Mouse (Mus musculus) cerebellum, adult 2 months (tissue): Measurements from ENCODE around the gene Zfp518b. TPM values are rescaled to one million over a fixed set of nuclear protein-coding genes. Genes with fewer than 3 reads are reported as not detected.

Source experiments
- DNase-seq, 2 experiments: peaks; one replicate each; pipeline ENCODE4 v3.0.0; 2021
- H3K27ac ChIP-seq: fragments of 200-500 bp; 2 replicates; pipeline ENCODE4 v1.5.1; 2012; ENCODE audit warnings: low read length, control low read depth, inconsistent platforms; ENCODE audit not compliant: insufficient read depth
- H3K27me3 ChIP-seq: fragments of 200-500 bp; 2 replicates; pipeline ENCODE4 v1.6.1; 2012; ENCODE audit warnings: inconsistent platforms, mild to moderate bottlenecking, low read length, moderate library complexity; ENCODE audit not compliant: control insufficient read depth, insufficient read depth
- H3K4me1 ChIP-seq: fragments of 200-500 bp; 2 replicates; pipeline ENCODE4 v1.6.1; 2011; ENCODE audit warnings: low read length; ENCODE audit not compliant: control insufficient read depth, insufficient read depth
- H3K4me3 ChIP-seq: fragments of 200-500 bp; replicated peaks from 2 replicates; pipeline ENCODE3; 2011; ENCODE audit warnings: mild to moderate bottlenecking, low read depth, low read length, control low read depth; ENCODE audit not compliant: insufficient read depth
- CTCF ChIP-seq: fragments of 200-500 bp; IDR thresholded peaks from 2 replicates; pipeline ENCODE4 v1.5.1; 2011; ENCODE audit warnings: low read depth, mild to moderate bottlenecking, control low read depth, low read length, moderate library complexity, borderline replicate concordance; ENCODE audit not compliant: insufficient read depth
- POLR2A ChIP-seq: fragments of 200-500 bp; IDR thresholded peaks from 2 replicates; pipeline ENCODE4 v1.6.1; 2011; ENCODE audit warnings: low read length, control low read depth, borderline replicate concordance; ENCODE audit not compliant: insufficient read depth
- WGBS: fragments of 180-500 bp; shearing (Covaris S2); methylation state at CpG from one replicate; pipeline ENCODE4 v1.1.7; 2018; 5-methylcytosine and 5-hydroxymethylcytosine counted together
- polyA plus RNA-seq: library from polyadenylated mRNA; depleted of rRNA; stranded (reverse); fragments of >200 nt; gene quantifications from 2 replicates; pipeline ENCODE4 v1.2.3, GENCODE M21; 2012

Zfp518b gene
- polyA plus RNA-seq, 1 experiment = 5.6 TPM

DNA sequence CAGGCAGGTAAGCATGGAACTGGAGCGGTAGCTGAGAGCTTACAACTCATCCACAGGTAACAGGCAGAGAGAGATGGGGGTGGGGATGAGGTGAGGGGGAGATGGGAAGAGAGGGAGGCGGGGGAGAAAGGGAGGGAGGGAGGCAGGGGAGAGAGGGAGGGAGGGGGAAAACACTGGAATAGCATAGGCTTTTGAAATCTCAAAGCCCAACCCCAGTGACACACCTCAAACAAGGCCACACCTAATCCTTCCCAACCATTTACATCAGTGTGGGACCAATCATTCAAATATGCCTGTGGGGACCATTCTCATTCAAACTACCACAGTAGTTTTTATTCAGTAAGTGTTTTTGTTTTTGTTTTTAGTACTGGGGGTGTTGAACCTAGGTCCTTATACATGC is 31.5 kb downstream of the Zfp518b start:
- H3K27me3 ChIP-seq = no peaks in the 10 kb centered on the region
- H3K4me3 ChIP-seq = no peak overlapping the region
- no peak for DNase-seq
- H3K27ac ChIP-seq = no peak overlapping the region
- peaks cover 4% of the 10 kb centered on the region for H3K4me1 ChIP-seq
- TF ChIP-seq CTCF (no peak), POLR2A (no peak)
- 92% methylated on average over 2 of the region's 2 CpGs for WGBS

- Histone ChIP-seq H3K27me3 (no peaks in the 10 kb centered on the region), H3K27ac (no peak overlapping the region), H3K4me3 (no peak overlapping the region), H3K4me1 (peaks cover 4% of the 10 kb centered on the region)
- 42% methylated on average over 5 of the region's 5 CpGs for WGBS
- TF ChIP-seq POLR2A (no peak), CTCF (no peak)
- DNase-seq = no peak
Observed at GRCm38 (mm10) chr5:38651455-38651854, 33.2 kb downstream of the Zfp518b start.

DNA sequence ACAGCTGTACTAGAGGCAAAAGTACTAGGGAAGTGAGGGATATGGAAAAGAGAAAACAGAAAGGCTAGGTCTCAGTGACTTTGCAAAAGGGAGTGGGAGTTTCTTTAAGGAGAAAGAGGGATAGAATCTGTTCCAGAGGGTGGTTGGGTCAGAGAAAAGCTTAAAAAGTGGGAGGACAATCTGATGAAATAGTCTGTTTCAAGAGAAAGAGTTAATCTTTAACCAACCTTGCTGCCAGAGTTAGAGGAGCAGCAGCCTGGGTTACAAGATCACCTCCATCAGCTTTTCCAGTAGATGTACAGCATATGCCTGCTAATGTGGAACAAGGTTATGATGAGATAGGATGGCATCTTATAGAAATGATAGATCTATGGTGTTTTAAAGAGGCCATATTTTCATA is 43.1 kb downstream of the Zfp518b start:
- peaks cover 3% of the 10 kb centered on the region; the same call in 1 of the 2 replicates for H3K4me1 ChIP-seq
- H3K27ac ChIP-seq = no peak overlapping the region
- no peak overlapping the region for H3K4me3 ChIP-seq
- TF ChIP-seq CTCF (no peak), POLR2A (no peak)
- H3K27me3 ChIP-seq = no peaks in the 10 kb centered on the region
- no peak for DNase-seq

GRCm38 (mm10) chr5:38636301-38636749 is 48.3 kb downstream of the Zfp518b start:
- Histone ChIP-seq H3K27me3 (no peaks in the 10 kb centered on the region), H3K4me1 (peaks cover 17% of the 10 kb centered on the region), H3K4me3 (no peak overlapping the region), H3K27ac (peak overlapping the region; percentile 60; the same call in 1 of the 2 replicates)
- TF ChIP-seq POLR2A = no peak
- TF ChIP-seq CTCF = no peak
- WGBS = 3% methylated on average over 5 of the region's 5 CpGs
- peak; percentile 75 to 89 for DNase-seq

DNA sequence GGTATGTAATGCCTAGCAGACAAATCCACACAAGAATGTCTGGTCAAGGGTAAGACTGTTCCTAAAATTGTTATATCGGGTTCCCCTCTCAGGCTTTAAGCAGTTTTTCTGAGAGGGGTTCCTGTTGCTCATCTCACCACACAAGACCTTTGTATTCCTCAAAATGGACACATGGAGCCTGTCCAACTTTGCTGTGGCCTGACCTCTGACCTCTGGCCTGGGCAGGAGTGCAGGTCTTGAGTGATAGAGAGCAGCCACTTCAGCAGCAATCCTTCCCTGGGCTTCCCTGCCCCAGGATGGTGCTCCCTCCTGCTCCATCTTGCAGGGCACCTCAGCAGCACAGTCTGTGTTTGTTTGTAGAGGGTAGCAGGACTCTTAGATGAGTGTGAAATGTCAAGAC is 48.9 kb downstream of the Zfp518b start:
- H3K27me3 ChIP-seq = no peaks in the 10 kb centered on the region
- peak overlapping the region; percentile 60; the same call in 1 of the 2 replicates for H3K27ac ChIP-seq
- peaks cover 17% of the 10 kb centered on the region for H3K4me1 ChIP-seq
- H3K4me3 ChIP-seq = no peak overlapping the region
- TF ChIP-seq POLR2A = no peak
- TF ChIP-seq CTCF = no peak
- DNase-seq = peak in 1 of 2 experiments; percentile 33
- 94% methylated on average over 1 of the region's 1 CpGs for WGBS

DNA sequence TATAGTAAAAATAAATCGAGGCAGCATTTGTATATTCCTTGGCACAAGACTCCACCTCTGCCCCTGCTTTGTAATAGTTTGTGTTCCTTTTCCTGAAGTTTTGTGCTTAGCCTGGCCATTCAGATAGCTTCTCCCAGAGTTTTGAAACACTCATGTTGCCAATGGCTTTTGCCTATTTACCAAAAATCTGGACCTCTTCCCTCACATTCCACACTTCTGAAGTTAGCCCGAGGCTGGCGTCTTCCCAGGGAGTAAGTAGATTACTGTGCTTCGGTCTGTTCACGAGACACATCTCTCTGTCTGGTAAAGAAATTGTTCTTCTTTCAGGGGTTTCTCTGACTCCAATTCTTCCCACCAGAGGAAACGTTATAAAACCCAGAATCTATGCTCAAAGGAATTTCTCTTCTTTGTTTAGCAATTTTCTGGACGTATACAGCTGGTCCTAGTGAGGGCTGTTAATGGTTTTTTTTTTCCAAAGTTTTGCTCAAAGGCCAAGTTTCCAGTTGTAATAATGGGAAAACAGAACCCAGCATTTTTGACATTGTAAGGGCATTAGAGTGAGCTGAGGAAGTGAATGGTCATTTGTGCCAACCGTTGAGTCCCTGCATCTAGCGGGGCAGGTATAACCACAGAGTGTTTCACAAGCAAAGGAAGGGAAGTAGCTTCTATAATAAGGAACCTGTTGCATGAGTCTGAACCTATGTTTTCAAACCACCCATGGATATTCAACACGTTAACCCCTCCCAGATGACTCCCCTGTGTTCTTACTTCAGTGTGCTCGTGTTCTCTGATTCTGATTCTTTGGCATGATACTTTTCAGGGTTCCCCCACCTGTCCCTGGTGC is 50.1 kb downstream of the Zfp518b start:
- 83% methylated on average over 11 of the region's 11 CpGs for WGBS
- Histone ChIP-seq H3K27me3 (no peaks in the 10 kb centered on the region), H3K4me3 (no peak overlapping the region), H3K4me1 (peaks cover 17% of the 10 kb centered on the region), H3K27ac (no peak overlapping the region)
- no peak for DNase-seq
- TF ChIP-seq CTCF (no peak), POLR2A (no peak)

- Histone ChIP-seq H3K27ac (no peak overlapping the region), H3K27me3 (no peaks in the 10 kb centered on the region), H3K4me3 (no peak overlapping the region), H3K4me1 (peaks cover 17% of the 10 kb centered on the region)
- WGBS = 73% methylated on average over 13 of the region's 13 CpGs
- TF ChIP-seq POLR2A = no peak
- TF ChIP-seq CTCF = peak; percentile 75; the same call in 1 of the 2 replicates
- peak; percentile 71 to 82 for DNase-seq
Observed at GRCm38 (mm10) chr5:38632463-38633449, 51.9 kb downstream of the Zfp518b start.
